Mouse (Mus musculus): ENCODE measurements around the gene Mob1b. TPM values are rescaled to one million over a fixed set of nuclear protein-coding genes. Genes with fewer than 3 reads are reported as not detected.
A peak's percentile ranks its signal among the peaks of the same experiment; 100 is the strongest.

The Mob1b gene
- total and polyA plus RNA-seq, 3 experiments: 12.2 to 14.0 TPM; not detected in 1

- Histone ChIP-seq H3K9me3 (replicated peaks; ENCODE audit: insufficient read depth, low read length) (no peaks in the 10 kb centered on the region), H3K9ac (ENCODE audit: control insufficient read depth, low read depth, low read length, poor library complexity, severe bottlenecking) (no peak overlapping the region), H3K36me3 (ENCODE audit: control insufficient read depth in 1 of 2, insufficient read depth in 2 of 2, low read length in 2 of 2) (no peaks in the 10 kb centered on the region), H3K4me1 (ENCODE audit: control insufficient read depth in 1 of 2, insufficient read depth in 2 of 2, low read length in 2 of 2) (no peaks in the 10 kb centered on the region), H3K4me3 (ENCODE audit: control insufficient read depth in 1 of 2, insufficient read depth in 1 of 2, low read depth in 2 of 2, low read length in 2 of 2) (no peak overlapping the region), H3K27ac (ENCODE audit: control insufficient read depth, low read depth, low read length) (no peak overlapping the region), H3K79me2 (ENCODE audit: control insufficient read depth, insufficient read depth, low read length, poor library complexity) (no peaks in the 10 kb centered on the region), H3K27me3 (ENCODE audit: control insufficient read depth in 1 of 2, insufficient read depth in 2 of 2, low read length in 2 of 2) (peaks cover 0 to 3% of the 10 kb centered on the region in 2 experiments; a peak in 2 of 4 replicates)
- no peak for TF ChIP-seq ZNF384 (IDR thresholded peaks at IDR 0.05; ENCODE audit: low read depth, low read length)
- no peak for TF ChIP-seq GABPA (IDR thresholded peaks at IDR 0.05; ENCODE audit: low read depth, low read length)
- TF ChIP-seq MEF2A (IDR thresholded peaks at IDR 0.05; ENCODE audit: extremely low read depth, insufficient replicate concordance, low read depth, low read length, poor library complexity, severe bottlenecking): no peak
- no peak for TF ChIP-seq TAL1 (IDR thresholded peaks at IDR 0.05; ENCODE audit: low read length)
- TF ChIP-seq GATA1 (IDR thresholded peaks at IDR 0.05; ENCODE audit: low read depth, low read length): no peak
- TF ChIP-seq NRF1 (IDR thresholded peaks at IDR 0.05; ENCODE audit: insufficient read depth, low read depth, low read length, poor library complexity, severe bottlenecking): no peak
- TF ChIP-seq ZMIZ1 (IDR thresholded peaks at IDR 0.05; ENCODE audit: low read depth, low read length): no peak
- no peak for TF ChIP-seq SIN3A (IDR thresholded peaks at IDR 0.05; ENCODE audit: low read length)
- TF ChIP-seq EP300 (IDR thresholded peaks at IDR 0.05; ENCODE audit: low read depth in 1 of 2, low read length in 2 of 2): no peak
- TF ChIP-seq POLR2AphosphoS2 (IDR thresholded peaks at IDR 0.05; ENCODE audit: low read length): no peak
- TF ChIP-seq MAFK (IDR thresholded peaks at IDR 0.05; ENCODE audit: borderline replicate concordance, low read depth, low read length): no peak
- no peak for TF ChIP-seq CHD1 (IDR thresholded peaks at IDR 0.05; ENCODE audit: low read depth, low read length)
- TF ChIP-seq ZKSCAN1 (IDR thresholded peaks at IDR 0.05; ENCODE audit: low read depth, low read length): no peak
- TF ChIP-seq MAZ (IDR thresholded peaks at IDR 0.05; ENCODE audit: low read depth, low read length): no peak
- DNase-seq (ENCODE audit: low read depth, low spot score): no peak
Measured at GRCm38 (mm10) chr5:88790675-88791074, 70.0 kb downstream of the Mob1b start.

GRCm38 (mm10) chr5:88791256-88792245 is 70.9 kb downstream of the Mob1b start:
- Histone ChIP-seq H3K27ac (ENCODE audit: control insufficient read depth, low read depth, low read length) (no peak overlapping the region), H3K9ac (ENCODE audit: control insufficient read depth, low read depth, low read length, poor library complexity, severe bottlenecking) (no peak overlapping the region), H3K79me2 (ENCODE audit: control insufficient read depth, insufficient read depth, low read length, poor library complexity) (no peaks in the 10 kb centered on the region), H3K36me3 (ENCODE audit: control insufficient read depth in 1 of 2, insufficient read depth in 2 of 2, low read length in 2 of 2) (no peaks in the 10 kb centered on the region), H3K4me1 (ENCODE audit: control insufficient read depth in 1 of 2, insufficient read depth in 2 of 2, low read length in 2 of 2) (no peaks in the 10 kb centered on the region), H3K27me3 (ENCODE audit: control insufficient read depth in 1 of 2, insufficient read depth in 2 of 2, low read length in 2 of 2) (peaks cover 0 to 3% of the 10 kb centered on the region in 2 experiments; a peak in 2 of 4 replicates), H3K9me3 (replicated peaks; ENCODE audit: insufficient read depth, low read length) (no peaks in the 10 kb centered on the region), H3K4me3 (ENCODE audit: control insufficient read depth in 1 of 2, insufficient read depth in 1 of 2, low read depth in 2 of 2, low read length in 2 of 2) (no peak overlapping the region)
- TF ChIP-seq NELFE (IDR thresholded peaks at IDR 0.05; ENCODE audit: low read depth, low read length) (no peak), ZNF384 (IDR thresholded peaks at IDR 0.05; ENCODE audit: low read depth, low read length) (no peak), CTCF (IDR thresholded peaks at IDR 0.05 in 2 of 3, conservative IDR thresholded peaks at IDR 0.05 in 1 of 3; ENCODE audit: control insufficient read depth in 1 of 3, insufficient read depth in 1 of 3, low read depth in 2 of 3, low read length in 3 of 3, poor library complexity in 1 of 3, severe bottlenecking in 1 of 3) (peak; percentile 78 to 90 (median 81)), BHLHE40 (IDR thresholded peaks at IDR 0.05; ENCODE audit: borderline replicate concordance, low read depth, low read length) (no peak), ZC3H11A (IDR thresholded peaks at IDR 0.05; ENCODE audit: low read depth, low read length) (peak; percentile 73), SMC3 (IDR thresholded peaks at IDR 0.05; ENCODE audit: low read depth, low read length) (peak; percentile 80), MEF2A (IDR thresholded peaks at IDR 0.05; ENCODE audit: extremely low read depth, insufficient replicate concordance, low read depth, low read length, poor library complexity, severe bottlenecking) (no peak), GATA1 (IDR thresholded peaks at IDR 0.05; ENCODE audit: low read depth, low read length) (no peak), SIN3A (IDR thresholded peaks at IDR 0.05; ENCODE audit: low read length) (no peak), MYB (IDR thresholded peaks at IDR 0.05; ENCODE audit: low read depth, low read length) (no peak), RAD21 (IDR thresholded peaks at IDR 0.05; ENCODE audit: low read depth, low read length) (peak; percentile 85), MAZ (IDR thresholded peaks at IDR 0.05; ENCODE audit: low read depth, low read length) (no peak)
- DNase-seq (ENCODE audit: low read depth, low spot score): peak; percentile 79

Data from MEL (cell line).